Mouse (Mus musculus): ENCODE results near the gene S100a10.

The S100a10 gene

GRCm38 (mm10) chr3:93547749-93548540 is 6.9 kb upstream of the S100a10 start:
- DNase-seq (ENCODE audit: low read depth), result peak; percentile 75

- peak; percentile 57 for DNase-seq (ENCODE audit: low read depth)
Observed at GRCm38 (mm10) chr3:93548541-93549266, 6.2 kb upstream of the S100a10 start.

- DNase-seq (ENCODE audit: low read depth), result peak; percentile 91
Observed at GRCm38 (mm10) chr3:93549986-93550385, 4.9 kb upstream of the S100a10 start.

GRCm38 (mm10) chr3:93551950-93552901 is 2.7 kb upstream of the S100a10 start:
- peak; percentile 83 for DNase-seq (ENCODE audit: low read depth)

- no peak for DNase-seq (ENCODE audit: low read depth)
Observed at GRCm38 (mm10) chr3:93553311-93553710, 1.6 kb upstream of the S100a10 start.

GRCm38 (mm10) chr3:93553765-93554378 is 1.0 kb upstream of the S100a10 start:
- no peak for DNase-seq (ENCODE audit: low read depth)

GRCm38 (mm10) chr3:93554379-93554980 is 400 bp upstream of the S100a10 start:
- no peak for DNase-seq (ENCODE audit: low read depth)

- peak; percentile 85 for DNase-seq (ENCODE audit: low read depth)
Observed at GRCm38 (mm10) chr3:93555878-93556254, 986 bp downstream of the S100a10 start.

GRCm38 (mm10) chr3:93556599-93556998 is 1.7 kb downstream of the S100a10 start:
- peak; percentile 68 for DNase-seq (ENCODE audit: low read depth)

- DNase-seq (ENCODE audit: low read depth), result no peak
Observed at GRCm38 (mm10) chr3:93557471-93557870, 2.6 kb downstream of the S100a10 start.

GRCm38 (mm10) chr3:93559961-93560360 is 5.1 kb downstream of the S100a10 start:
- no peak for DNase-seq (ENCODE audit: low read depth)

- DNase-seq (ENCODE audit: low read depth), result peak; percentile 73
Observed at GRCm38 (mm10) chr3:93562372-93562771, 7.5 kb downstream of the S100a10 start.

GRCm38 (mm10) chr3:93563216-93563615 is 8.3 kb downstream of the S100a10 start:
- DNase-seq (ENCODE audit: low read depth), result no peak

GRCm38 (mm10) chr3:93566892-93567291 is 12.0 kb downstream of the S100a10 start:
- DNase-seq (ENCODE audit: low read depth), result no peak

- no peak for DNase-seq (ENCODE audit: low read depth)
Observed at GRCm38 (mm10) chr3:93567721-93568120, 12.8 kb downstream of the S100a10 start.

GRCm38 (mm10) chr3:93568428-93569040 is 13.7 kb downstream of the S100a10 start:
- no peak for DNase-seq (ENCODE audit: low read depth)

- DNase-seq (ENCODE audit: low read depth), result no peak
Observed at GRCm38 (mm10) chr3:93569046-93569445, 14.2 kb downstream of the S100a10 start.

- DNase-seq (ENCODE audit: low read depth), result peak; percentile 66
Observed at GRCm38 (mm10) chr3:93572058-93572791, 17.3 kb downstream of the S100a10 start.

GRCm38 (mm10) chr3:93579317-93580038 is 24.6 kb downstream of the S100a10 start:
- peak; percentile 56 for DNase-seq (ENCODE audit: low read depth)

- no peak for DNase-seq (ENCODE audit: low read depth)
Observed at GRCm38 (mm10) chr3:93580039-93580403, 25.1 kb downstream of the S100a10 start.

All from 416B (cell line).